Mouse (Mus musculus): ENCODE data around the gene Tead2.
"Not testable (repeated sequence)": the region's sequence is repeated elsewhere in the genome, so short reads cannot be mapped to it uniquely, and the experiment has no call there.

Gene Tead2

GRCm38 (mm10) chr7:45215673-45216441, at the start of gene Tead2:
TSS of gene Tead2 (plus strand) at chr7:45215753.
- no peak for DNase-seq (ENCODE audit: low spot score in 2 of 2)

- DNase-seq (ENCODE audit: low spot score in 2 of 2) = no peak
Measured at GRCm38 (mm10) chr7:45166950-45167401, 48.6 kb upstream of the Tead2 start.

GRCm38 (mm10) chr7:45167761-45168445, 47.6 kb upstream of the Tead2 start:
- DNase-seq (ENCODE audit: low spot score in 2 of 2) = no peak

GRCm38 (mm10) chr7:45168656-45169055, 46.9 kb upstream of the Tead2 start:
- no peak for DNase-seq (ENCODE audit: low spot score in 2 of 2)

GRCm38 (mm10) chr7:45169495-45169894, 46.1 kb upstream of the Tead2 start:
- no peak for DNase-seq (ENCODE audit: low spot score in 2 of 2)

- peak; percentile 36 to 61 for DNase-seq (ENCODE audit: low spot score in 2 of 2)
Measured at GRCm38 (mm10) chr7:45172974-45173373, 42.6 kb upstream of the Tead2 start.

- not testable (repeated sequence) for DNase-seq (ENCODE audit: low spot score in 2 of 2)
Measured at GRCm38 (mm10) chr7:45173772-45174171, 41.8 kb upstream of the Tead2 start.

- no peak for DNase-seq (ENCODE audit: low spot score in 2 of 2)
Measured at GRCm38 (mm10) chr7:45174567-45175280, 40.8 kb upstream of the Tead2 start.

GRCm38 (mm10) chr7:45175398-45175797, 40.2 kb upstream of the Tead2 start:
- no peak for DNase-seq (ENCODE audit: low spot score in 2 of 2)

- no peak for DNase-seq (ENCODE audit: low spot score in 2 of 2)
Measured at GRCm38 (mm10) chr7:45175929-45176328, 39.6 kb upstream of the Tead2 start.

GRCm38 (mm10) chr7:45176356-45176755, 39.2 kb upstream of the Tead2 start:
- DNase-seq (ENCODE audit: low spot score in 2 of 2) = no peak

- no peak for DNase-seq (ENCODE audit: low spot score in 2 of 2)
Measured at GRCm38 (mm10) chr7:45178550-45178949, 37.0 kb upstream of the Tead2 start.

- DNase-seq (ENCODE audit: low spot score in 2 of 2) = no peak
Measured at GRCm38 (mm10) chr7:45179469-45179868, 36.1 kb upstream of the Tead2 start, which contains the start of gene Gfy. TSS of gene Gfy (minus strand) at chr7:45179569.

- no peak for DNase-seq (ENCODE audit: low spot score in 2 of 2)
Measured at GRCm38 (mm10) chr7:45180896-45181477, 34.6 kb upstream of the Tead2 start, which contains the start of gene Pth2. TSS of gene Pth2 (plus strand) at chr7:45180995.

- no peak for DNase-seq (ENCODE audit: low spot score in 2 of 2)
Measured at GRCm38 (mm10) chr7:45181540-45181939, 34.0 kb upstream of the Tead2 start.

GRCm38 (mm10) chr7:45182199-45182601, 33.4 kb upstream of the Tead2 start:
- peak; percentile 63 to 83 for DNase-seq (ENCODE audit: low spot score in 2 of 2)

- no peak for DNase-seq (ENCODE audit: low spot score in 2 of 2)
Measured at GRCm38 (mm10) chr7:45182606-45183005, 32.9 kb upstream of the Tead2 start.

GRCm38 (mm10) chr7:45183672-45184071, 31.9 kb upstream of the Tead2 start:
- no peak for DNase-seq (ENCODE audit: low spot score in 2 of 2)

- DNase-seq (ENCODE audit: low spot score in 2 of 2) = no peak
Measured at GRCm38 (mm10) chr7:45185921-45186320, 29.6 kb upstream of the Tead2 start.

- no peak for DNase-seq (ENCODE audit: low spot score in 2 of 2)
Measured at GRCm38 (mm10) chr7:45189600-45189999, 26.0 kb upstream of the Tead2 start.

- no peak for DNase-seq (ENCODE audit: low spot score in 2 of 2)
Measured at GRCm38 (mm10) chr7:45190186-45190585, 25.4 kb upstream of the Tead2 start.

- no peak for DNase-seq (ENCODE audit: low spot score in 2 of 2)
Measured at GRCm38 (mm10) chr7:45191161-45191560, 24.4 kb upstream of the Tead2 start.

All from natural killer cell, adult 2 months (primary cell).